Mouse (Mus musculus): ENCODE results near the gene H2afx. TPM values are rescaled to one million over a fixed set of nuclear protein-coding genes. Genes with fewer than 3 reads are reported as not detected.
"Not testable (repeated sequence)": the region's sequence is repeated elsewhere in the genome, so short reads cannot be mapped to it uniquely, and the experiment has no call there.

H2afx gene
- total RNA-seq, 2 experiments from 2014 or later = 41.0 to 47.2 TPM

- no peak for DNase-seq
These were observed 3.1 kb downstream of the H2afx start for GRCm38 (mm10) chr9:44337436-44338169.

DNA sequence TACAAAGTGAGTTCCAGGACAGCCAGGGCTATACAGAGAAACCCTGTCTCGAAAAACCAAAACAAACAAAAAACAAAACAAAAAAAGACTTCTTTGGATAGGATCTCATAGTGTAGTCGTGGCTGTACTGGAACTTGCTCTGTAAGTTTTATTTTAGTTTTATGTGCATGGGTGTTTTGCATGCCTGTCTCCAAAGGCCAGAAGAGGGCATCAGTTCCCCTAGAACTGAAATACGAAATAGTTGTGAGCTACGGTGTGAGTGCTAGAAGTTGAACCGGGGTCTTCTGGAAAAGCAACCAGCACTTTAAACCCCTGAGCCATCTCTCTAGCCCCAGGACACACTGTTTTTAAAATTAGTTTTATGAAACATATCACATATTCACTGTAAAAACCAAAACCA is 4.1 kb downstream of the H2afx start:
- no peak for DNase-seq

DNA sequence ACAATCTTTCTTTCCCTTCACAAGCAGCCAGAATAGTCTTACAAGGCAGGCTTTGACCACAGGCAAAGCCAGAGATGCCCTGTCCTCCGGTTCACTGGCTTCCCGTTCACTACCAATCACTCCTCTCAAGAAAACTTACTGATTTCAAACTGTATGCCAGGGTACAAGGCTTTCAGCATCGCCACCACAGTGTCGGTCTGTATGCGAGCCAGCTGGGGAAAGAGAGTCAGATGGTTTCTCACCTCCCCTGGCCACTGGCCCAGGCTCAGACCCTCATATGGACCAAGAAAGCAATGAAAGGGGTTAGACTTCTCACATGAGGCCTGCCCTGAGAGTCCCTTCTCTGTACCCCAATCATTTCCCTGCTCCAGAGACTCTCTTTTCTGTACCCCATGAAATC is 7.0 kb downstream of the H2afx start:
- DNase-seq = no peak

GRCm38 (mm10) chr9:44342173-44342572 is 7.7 kb downstream of the H2afx start:
- DNase-seq = no peak

DNA sequence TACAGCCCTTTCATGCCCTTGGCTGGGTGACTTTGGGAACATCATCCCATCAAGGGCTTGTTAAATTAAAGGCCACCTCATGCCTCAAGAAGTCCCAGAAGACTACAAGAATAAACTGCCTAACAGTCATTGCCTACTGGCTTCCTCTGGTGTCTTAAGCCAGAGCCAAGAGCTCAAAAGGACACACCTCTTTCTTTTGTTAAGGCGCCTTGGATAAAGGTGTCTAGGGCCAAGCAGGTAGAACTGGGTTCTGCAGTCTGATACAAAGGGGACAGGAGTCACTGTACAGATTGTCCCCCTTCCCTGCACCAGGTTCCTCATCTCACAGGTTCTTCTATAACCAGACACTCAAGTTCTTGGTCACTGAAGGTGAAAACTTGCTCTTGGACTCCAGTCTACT is 8.1 kb downstream of the H2afx start:
- DNase-seq = no peak

DNA sequence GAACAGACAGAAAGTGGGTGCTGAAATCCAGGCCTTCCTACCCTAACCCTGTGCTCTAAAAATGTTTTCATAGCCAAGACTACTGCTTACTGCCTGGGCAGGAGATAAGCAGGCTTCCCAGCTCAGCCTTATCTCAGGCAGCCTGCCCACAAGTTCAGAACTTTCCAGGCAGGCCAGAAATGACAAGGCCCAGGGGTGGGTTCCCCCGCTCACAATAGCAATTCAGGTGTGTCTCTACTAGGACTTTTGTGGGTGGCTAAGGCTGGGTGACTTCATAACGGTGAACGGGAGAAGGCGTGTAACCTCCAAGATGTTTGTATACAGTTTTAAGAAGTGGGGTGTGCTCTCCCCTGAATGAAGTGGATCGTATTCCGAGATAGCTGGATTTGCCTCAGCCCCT is 8.8 kb downstream of the H2afx start:
- DNase-seq = no peak

GRCm38 (mm10) chr9:44343781-44344421 is 9.4 kb downstream of the H2afx start, which contains the start of gene Hmbs:
Gene Hmbs, minus strand, starts transcription at chr9:44344228.
- DNase-seq = peak; percentile 86

- DNase-seq = no peak
These were observed 11.3 kb downstream of the H2afx start for GRCm38 (mm10) chr9:44345570-44346433.

DNA sequence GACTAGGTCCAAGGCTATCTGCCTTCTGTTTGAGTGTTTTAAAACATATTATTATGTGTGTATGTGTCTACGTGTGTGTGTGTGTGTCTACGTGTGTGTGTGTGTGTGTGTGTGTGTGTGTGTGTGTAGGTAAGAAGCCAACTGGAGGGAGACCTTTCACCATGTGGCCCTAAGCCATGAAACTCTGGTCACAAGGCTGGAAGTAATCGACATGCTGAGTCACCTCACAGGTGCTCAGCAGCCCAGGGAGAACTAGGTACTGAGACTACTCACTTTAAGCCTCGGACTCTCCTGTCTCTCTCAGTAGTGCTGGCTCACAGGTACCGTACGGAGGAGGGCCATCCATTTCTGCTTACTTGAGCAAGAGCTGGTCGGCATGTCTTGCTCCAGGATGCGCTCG is 12.7 kb downstream of the H2afx start:
- DNase-seq = no peak

GRCm38 (mm10) chr9:44347621-44348020 is 13.1 kb downstream of the H2afx start:
- DNase-seq = no peak

DNA sequence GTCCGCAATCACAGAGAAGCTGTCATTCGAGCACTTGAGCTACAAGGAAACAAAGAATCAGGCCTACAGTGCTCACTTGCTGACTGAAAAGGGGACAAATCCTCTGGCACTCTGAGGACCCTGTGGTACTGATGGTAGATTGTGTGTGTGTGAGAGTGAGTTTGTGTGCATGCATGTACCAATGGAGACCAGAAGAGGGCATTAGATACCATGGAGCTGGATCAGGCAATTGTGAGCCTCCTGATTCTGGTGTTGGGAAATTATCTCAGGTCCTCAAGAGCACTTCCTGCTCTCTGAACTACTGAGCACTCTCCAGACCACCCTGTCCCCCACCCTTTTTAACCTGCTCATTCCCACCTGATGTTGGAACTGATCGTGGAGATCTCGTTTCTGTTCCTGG is 14.1 kb downstream of the H2afx start:
- DNase-seq = no peak

DNA sequence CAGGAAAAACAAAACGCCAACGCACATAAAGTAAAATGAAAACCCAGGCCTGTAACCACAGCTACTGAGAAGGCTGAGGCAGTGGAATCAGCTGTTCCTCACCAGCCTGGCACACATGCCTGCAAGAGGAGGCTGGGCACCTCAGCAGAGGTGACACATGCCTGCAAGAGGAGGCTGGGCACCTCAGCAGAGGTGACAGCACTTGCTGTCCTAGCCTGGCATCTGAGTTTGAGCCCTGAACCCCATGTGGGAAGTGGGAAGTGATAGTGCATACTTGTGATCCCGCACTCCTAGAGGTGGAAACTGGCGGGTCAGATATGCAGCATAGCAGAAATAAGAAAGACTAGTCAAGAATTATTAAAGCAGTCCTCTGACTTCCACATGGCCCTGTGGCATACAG is 16.9 kb downstream of the H2afx start:
- DNase-seq = no peak

GRCm38 (mm10) chr9:44352337-44352736 is 17.8 kb downstream of the H2afx start:
- no peak for DNase-seq

- no peak for DNase-seq
These were observed 18.6 kb downstream of the H2afx start for GRCm38 (mm10) chr9:44353142-44353541.

DNA sequence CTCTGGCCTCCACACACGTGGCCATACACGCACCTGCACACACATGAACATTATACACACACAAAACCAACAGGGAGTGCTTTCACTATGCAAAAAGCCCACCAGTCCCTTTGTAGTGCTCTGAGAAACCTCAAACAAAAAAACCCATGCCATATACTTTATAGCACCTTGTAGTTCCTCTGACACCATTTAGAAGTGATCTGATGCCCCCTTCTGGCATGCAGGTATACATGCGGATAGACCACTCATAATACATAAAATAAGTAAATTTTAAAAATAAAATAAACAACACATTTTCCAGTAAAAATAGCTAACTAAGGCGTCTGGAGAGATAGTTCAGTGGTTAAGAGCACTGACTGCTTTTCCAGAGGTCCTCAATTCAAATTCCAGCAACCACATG is 22.7 kb downstream of the H2afx start:
- no peak for DNase-seq

DNA sequence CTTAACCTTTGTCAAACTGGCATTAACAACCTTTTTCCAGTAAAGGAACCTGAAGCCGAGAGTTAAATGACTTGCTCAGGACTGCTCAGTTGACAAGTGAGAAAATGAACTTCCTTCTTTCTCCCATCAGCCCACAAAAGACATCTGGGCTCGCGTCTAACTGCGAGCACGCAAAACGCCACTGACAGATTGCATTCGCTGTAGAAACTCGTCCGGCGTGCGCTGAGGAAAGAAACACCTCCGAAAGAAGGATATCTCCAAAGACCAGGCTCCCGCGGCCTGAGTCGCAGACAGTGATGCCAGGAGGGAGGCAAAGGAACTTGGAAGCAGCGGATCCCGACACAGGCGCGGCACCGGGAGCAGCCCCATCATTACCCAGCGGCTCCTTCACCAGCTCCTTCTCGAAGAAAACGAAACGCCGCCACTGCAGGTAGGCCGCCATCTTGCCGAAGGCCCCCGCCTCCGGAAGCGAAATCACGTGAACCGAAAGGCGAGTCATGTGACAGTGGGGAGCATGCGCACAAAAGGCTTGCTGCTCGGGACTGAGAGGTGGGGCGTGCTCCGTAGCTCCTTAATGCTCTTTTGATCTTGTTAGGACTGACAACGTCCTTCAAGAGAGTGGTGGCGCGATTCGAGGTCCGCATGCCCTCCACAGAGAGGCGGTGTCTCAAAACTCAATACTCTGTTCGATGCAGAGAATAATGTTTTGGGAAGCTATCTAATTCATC is 26.9 kb downstream of the H2afx start, which contains the start of gene Vps11:
Gene Vps11 (minus strand): TSS at position 481 of the 728 bp plus-strand sequence.
- DNase-seq = peak; percentile 94

- DNase-seq = not testable (repeated sequence)
These were observed 27.4 kb downstream of the H2afx start for GRCm38 (mm10) chr9:44361931-44362330.

DNA sequence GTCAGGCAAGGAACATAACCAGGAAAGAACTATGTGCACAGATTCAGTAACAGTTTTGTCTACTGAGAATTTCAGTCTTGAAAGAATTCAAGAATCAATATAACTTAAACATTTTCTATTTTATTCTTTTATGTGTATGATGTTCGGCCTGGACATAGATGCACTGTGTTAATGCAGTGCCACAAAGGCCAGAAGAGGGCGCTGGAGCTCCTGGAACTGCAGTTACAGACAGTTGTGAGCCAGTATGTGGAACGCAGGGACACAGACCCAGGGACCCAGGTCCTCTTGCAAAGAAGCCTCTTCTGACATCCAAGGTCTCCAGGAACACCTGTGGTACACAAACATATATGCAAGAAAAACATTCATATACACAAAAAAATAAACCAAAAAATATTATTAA is 30.0 kb downstream of the H2afx start:
- no peak for DNase-seq

GRCm38 (mm10) chr9:44373386-44373785 is 38.9 kb downstream of the H2afx start:
- no peak for DNase-seq

GRCm38 (mm10) chr9:44376141-44376540 is 41.6 kb downstream of the H2afx start:
- DNase-seq = no peak

DNA sequence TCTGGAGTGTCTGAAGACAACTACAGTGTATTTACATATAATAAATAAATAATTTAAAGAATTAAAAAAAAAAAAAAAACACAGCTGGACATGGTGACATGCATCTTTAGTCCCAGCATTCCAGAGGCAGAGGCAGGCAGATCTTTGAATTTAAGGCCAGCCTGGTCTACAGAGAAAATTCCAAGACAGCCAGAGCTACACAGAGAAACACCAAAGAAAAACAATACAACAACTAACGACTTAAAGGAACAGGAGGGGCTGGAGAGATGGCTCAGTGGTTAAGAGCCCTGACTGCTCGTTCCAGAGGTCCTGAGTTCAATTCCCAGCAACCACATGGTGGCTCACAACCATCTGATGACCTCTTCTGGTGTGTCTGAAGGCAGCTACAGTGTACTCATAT is 42.8 kb downstream of the H2afx start:
- DNase-seq = not testable (repeated sequence)

- no peak for DNase-seq
These were observed 43.7 kb downstream of the H2afx start for GRCm38 (mm10) chr9:44378153-44378730.

Data from gastrocnemius, postnatal 10 days (tissue).